Mouse (Mus musculus) B cell, adult (primary cell): ENCODE measurements around the gene Slamf1. TPM values are rescaled to one million over a fixed set of nuclear protein-coding genes. Genes with fewer than 3 reads are reported as not detected.

Source experiments
- total RNA-seq: library from RNA; stranded (reverse); gene quantifications from 4 replicates; pipeline ENCODE4 v1.2.4, GENCODE M21; 2023; ENCODE audit not compliant: inconsistent age

Gene Slamf1
- 22.1 to 27.4 TPM (median 23.4 TPM) in 4 replicates for total RNA-seq

DNA sequence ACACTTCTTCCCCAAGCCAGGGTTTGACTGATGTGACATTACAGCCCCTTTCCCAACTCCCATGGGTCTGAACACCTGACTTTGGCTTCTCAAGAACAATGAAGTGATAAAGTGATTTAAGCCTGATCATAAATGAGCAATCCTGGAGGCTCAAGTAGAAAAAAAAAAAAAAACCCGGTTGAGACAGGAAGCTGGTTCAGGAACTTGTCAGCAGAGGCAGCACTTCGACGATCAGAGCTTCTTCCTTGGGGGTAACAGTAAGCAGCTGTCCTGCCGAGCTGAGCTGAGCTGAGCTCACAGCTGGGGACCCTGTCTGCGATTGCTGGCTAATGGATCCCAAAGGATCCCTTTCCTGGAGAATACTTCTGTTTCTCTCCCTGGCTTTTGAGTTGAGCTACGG lies at the start of gene Slamf1:
Gene Slamf1, plus strand, starts transcription at position 230 of the 400 bp plus-strand sequence.

DNA sequence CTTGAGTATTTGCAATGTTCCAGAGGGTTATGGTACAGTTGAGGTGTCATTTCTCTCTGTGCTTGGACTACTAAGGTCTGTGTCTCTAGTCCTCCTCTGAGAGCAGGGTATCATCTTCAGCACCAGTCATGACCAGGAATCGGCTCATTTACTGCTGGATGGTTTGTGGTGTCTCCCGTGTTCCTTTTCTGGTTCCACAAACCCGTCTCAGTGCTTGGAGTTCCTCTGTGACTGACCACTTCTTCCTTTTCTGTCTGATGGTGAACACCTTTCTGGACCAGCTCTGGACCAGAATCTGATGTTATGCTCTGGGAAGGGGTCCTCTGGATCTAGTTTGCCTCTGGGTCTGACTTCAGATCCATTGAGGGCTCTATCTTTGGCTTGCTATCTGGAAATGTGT lies 72.6 kb downstream of the Slamf1 start, which contains the start of gene Cd84:
Gene Cd84, plus strand, starts transcription at position 210 of the 400 bp plus-strand sequence.

Other genes with a start within 250 kb of the Slamf1 start
- not detected in 4 replicates for gene Itln1, start 231.8 kb upstream of the Slamf1 start, total RNA-seq
- gene Cd244a, start 207.9 kb upstream of the Slamf1 start, total RNA-seq, result 10.1 to 11.8 TPM (median 11.3 TPM) in 4 replicates
- 116 to 137 TPM (median 130 TPM) in 4 replicates for gene Ly9, start 159.7 kb upstream of the Slamf1 start, total RNA-seq
- gene Slamf7, start 114.1 kb upstream of the Slamf1 start, total RNA-seq, result 68.5 to 79.8 TPM (median 72.8 TPM) in 4 replicates
- 103 to 119 TPM (median 105 TPM) in 4 replicates for gene Cd48, start 85.1 kb upstream of the Slamf1 start, total RNA-seq
- gene Cd84, start 72.6 kb downstream of the Slamf1 start, total RNA-seq, result 99.0 to 103 TPM (median 100 TPM) in 4 replicates
- gene Gm10521, start 128.5 kb downstream of the Slamf1 start, total RNA-seq, result 12.4 to 16.0 TPM (median 13.6 TPM) in 4 replicates
- 153 to 165 TPM (median 162 TPM) in 4 replicates for gene Slamf6, start 150.4 kb downstream of the Slamf1 start, total RNA-seq